Mouse (Mus musculus): ENCODE measurements around the gene Tubb1. TPM values are rescaled to one million over a fixed set of nuclear protein-coding genes. Genes with fewer than 3 reads are reported as not detected.

The Tubb1 gene
- 58.7 and 75.4 TPM in 2 replicates for polyA plus RNA-seq (2012; rRNA removed)

- H3K4me1 ChIP-seq (ENCODE audit: control insufficient read depth, insufficient read depth, insufficient read length), result no peaks in the 10 kb centered on the region
- no peaks in the 10 kb centered on the region for H3K27me3 ChIP-seq (ENCODE audit: control insufficient read depth, insufficient read depth, low read length)
- H3K27ac ChIP-seq (ENCODE audit: insufficient read depth, low read length), result no peak within 1 kb of the TSS
- no peak for TF ChIP-seq CTCF (IDR thresholded peaks at IDR 0.05; ENCODE audit: extremely low read depth, insufficient read depth, insufficient read length, insufficient replicate concordance)
- no peak for TF ChIP-seq POLR2A (IDR thresholded peaks at IDR 0.05; ENCODE audit: low read depth, low read length)
- H3K4me3 ChIP-seq (ENCODE audit: extremely low read depth, insufficient read depth, insufficient read length), result no peak within 1 kb of the TSS
- DNase-seq (ENCODE audit: low read depth in 1 of 2, low spot score in 2 of 2), result no peak
- H3K36me3 ChIP-seq (ENCODE audit: control insufficient read depth, insufficient read depth, low read length), result no peaks in the 10 kb centered on the region
- 45% methylated on average over 4 of the region's 4 CpGs for WGBS
Measured at GRCm38 (mm10) chr2:174450353-174450752, at the start of gene Tubb1. Gene Tubb1, plus strand, starts transcription at chr2:174450695.

GRCm38 (mm10) chr2:174410222-174410621 lies 40.3 kb upstream of the Tubb1 start:
- Histone ChIP-seq H3K4me3 (ENCODE audit: extremely low read depth, insufficient read depth, insufficient read length) (no peak overlapping the region), H3K27ac (ENCODE audit: insufficient read depth, low read length) (no peak overlapping the region), H3K36me3 (ENCODE audit: control insufficient read depth, insufficient read depth, low read length) (no peaks in the 10 kb centered on the region), H3K4me1 (ENCODE audit: control insufficient read depth, insufficient read depth, insufficient read length) (no peaks in the 10 kb centered on the region), H3K27me3 (ENCODE audit: control insufficient read depth, insufficient read depth, low read length) (no peaks in the 10 kb centered on the region)
- 75% methylated on average over 2 of the region's 2 CpGs for WGBS
- DNase-seq (ENCODE audit: low read depth in 1 of 2, low spot score in 2 of 2), result no peak
- TF ChIP-seq CTCF (IDR thresholded peaks at IDR 0.05; ENCODE audit: extremely low read depth, insufficient read depth, insufficient read length, insufficient replicate concordance), result no peak
- TF ChIP-seq POLR2A (IDR thresholded peaks at IDR 0.05; ENCODE audit: low read depth, low read length), result no peak

GRCm38 (mm10) chr2:174413127-174413526 lies 37.4 kb upstream of the Tubb1 start:
- peaks cover 7% of the 10 kb centered on the region; the same call in 1 of the 2 replicates for H3K4me1 ChIP-seq (ENCODE audit: control insufficient read depth, insufficient read depth, insufficient read length)
- no peak overlapping the region for H3K4me3 ChIP-seq (ENCODE audit: extremely low read depth, insufficient read depth, insufficient read length)
- WGBS, result 93% methylated on average over 7 of the region's 7 CpGs
- H3K36me3 ChIP-seq (ENCODE audit: control insufficient read depth, insufficient read depth, low read length), result no peaks in the 10 kb centered on the region
- DNase-seq (ENCODE audit: low read depth in 1 of 2, low spot score in 2 of 2), result no peak
- H3K27me3 ChIP-seq (ENCODE audit: control insufficient read depth, insufficient read depth, low read length), result no peaks in the 10 kb centered on the region
- TF ChIP-seq POLR2A (IDR thresholded peaks at IDR 0.05; ENCODE audit: low read depth, low read length), result no peak
- no peak for TF ChIP-seq CTCF (IDR thresholded peaks at IDR 0.05; ENCODE audit: extremely low read depth, insufficient read depth, insufficient read length, insufficient replicate concordance)
- H3K27ac ChIP-seq (ENCODE audit: insufficient read depth, low read length), result no peak overlapping the region

GRCm38 (mm10) chr2:174415001-174415730 lies 35.3 kb upstream of the Tubb1 start:
- peaks cover 1% of the 10 kb centered on the region; the same call in 1 of the 2 replicates for H3K36me3 ChIP-seq (ENCODE audit: control insufficient read depth, insufficient read depth, low read length)
- H3K27me3 ChIP-seq (ENCODE audit: control insufficient read depth, insufficient read depth, low read length), result no peaks in the 10 kb centered on the region
- H3K4me3 ChIP-seq (ENCODE audit: extremely low read depth, insufficient read depth, insufficient read length), result no peak overlapping the region
- peaks cover 7% of the 10 kb centered on the region; the same call in 1 of the 2 replicates for H3K4me1 ChIP-seq (ENCODE audit: control insufficient read depth, insufficient read depth, insufficient read length)
- DNase-seq (ENCODE audit: low read depth in 1 of 2, low spot score in 2 of 2), result no peak
- no peak for TF ChIP-seq POLR2A (IDR thresholded peaks at IDR 0.05; ENCODE audit: low read depth, low read length)
- TF ChIP-seq CTCF (IDR thresholded peaks at IDR 0.05; ENCODE audit: extremely low read depth, insufficient read depth, insufficient read length, insufficient replicate concordance), result no peak
- WGBS, result 46% methylated on average over 18 of the region's 18 CpGs
- H3K27ac ChIP-seq (ENCODE audit: insufficient read depth, low read length), result no peak overlapping the region

- no peaks in the 10 kb centered on the region for H3K27me3 ChIP-seq (ENCODE audit: control insufficient read depth, insufficient read depth, low read length)
- H3K27ac ChIP-seq (ENCODE audit: insufficient read depth, low read length), result peak within 1 kb of the TSS; percentile 24; the same call in 1 of the 2 replicates
- peak within 1 kb of the TSS; percentile 99 for H3K4me3 ChIP-seq (ENCODE audit: extremely low read depth, insufficient read depth, insufficient read length)
- peak; percentile 89 to 95 for DNase-seq (ENCODE audit: low read depth in 1 of 2, low spot score in 2 of 2)
- peaks cover 3% of the 10 kb centered on the region; the same call in 1 of the 2 replicates for H3K36me3 ChIP-seq (ENCODE audit: control insufficient read depth, insufficient read depth, low read length)
- under 1% methylated on average over 40 of the region's 40 CpGs for WGBS
- TF ChIP-seq CTCF (IDR thresholded peaks at IDR 0.05; ENCODE audit: extremely low read depth, insufficient read depth, insufficient read length, insufficient replicate concordance) (no peak), POLR2A (IDR thresholded peaks at IDR 0.05; ENCODE audit: low read depth, low read length) (peak; percentile 27; the same call in 1 of the 2 replicates)
- peaks cover 7% of the 10 kb centered on the region; the same call in 1 of the 2 replicates for H3K4me1 ChIP-seq (ENCODE audit: control insufficient read depth, insufficient read depth, insufficient read length)
Measured at GRCm38 (mm10) chr2:174415731-174416310, 34.7 kb upstream of the Tubb1 start, which contains the start of gene Nelfcd. Gene Nelfcd, plus strand, starts transcription at chr2:174415804.

GRCm38 (mm10) chr2:174421107-174421506 lies 29.4 kb upstream of the Tubb1 start:
- no peak for TF ChIP-seq CTCF (IDR thresholded peaks at IDR 0.05; ENCODE audit: extremely low read depth, insufficient read depth, insufficient read length, insufficient replicate concordance)
- TF ChIP-seq POLR2A (IDR thresholded peaks at IDR 0.05; ENCODE audit: low read depth, low read length), result no peak
- Histone ChIP-seq H3K4me1 (ENCODE audit: control insufficient read depth, insufficient read depth, insufficient read length) (peaks cover 7% of the 10 kb centered on the region; the same call in 1 of the 2 replicates), H3K27me3 (ENCODE audit: control insufficient read depth, insufficient read depth, low read length) (no peaks in the 10 kb centered on the region), H3K36me3 (ENCODE audit: control insufficient read depth, insufficient read depth, low read length) (peaks cover 31% of the 10 kb centered on the region), H3K4me3 (ENCODE audit: extremely low read depth, insufficient read depth, insufficient read length) (no peak overlapping the region), H3K27ac (ENCODE audit: insufficient read depth, low read length) (no peak overlapping the region)
- no peak for DNase-seq (ENCODE audit: low read depth in 1 of 2, low spot score in 2 of 2)
- WGBS, result 95% methylated on average over 6 of the region's 6 CpGs
